Mouse (Mus musculus) liver, adult 2 months (tissue): ENCODE results near the gene Troap. TPM values are rescaled to one million over a fixed set of nuclear protein-coding genes. Genes with fewer than 3 reads are reported as not detected.
A peak's percentile ranks its signal among the peaks of the same experiment; 100 is the strongest.

Experiments used
- DNase-seq: peaks from one replicate; pipeline ENCODE4 v3.0.0-alpha.2; 2011; ENCODE audit warnings: low read depth, low spot score; ENCODE audit errors: extremely low read depth
- H3K27ac ChIP-seq: fragments of 200-500 bp; replicated peaks from 2 replicates; pipeline ENCODE4 v1.5.1; 2012; ENCODE audit warnings: low read depth, mild to moderate bottlenecking, control low read depth, inconsistent platforms, low read length; ENCODE audit not compliant: insufficient read depth
- H3K27me3 ChIP-seq: fragments of 200-500 bp; 2 replicates; pipeline ENCODE4 v1.6.1; 2012; ENCODE audit warnings: mild to moderate bottlenecking, moderate library complexity, low read length, inconsistent platforms; ENCODE audit not compliant: control insufficient read depth, insufficient read depth
- H3K36me3 ChIP-seq: fragments of 200-500 bp; 2 replicates; pipeline ENCODE4 v1.6.1; 2012; ENCODE audit warnings: low read length, inconsistent platforms; ENCODE audit not compliant: control insufficient read depth, insufficient read depth
- H3K4me1 ChIP-seq: fragments of 200-500 bp; 2 replicates; pipeline ENCODE4 v1.6.1; 2011; ENCODE audit warnings: low read length; ENCODE audit not compliant: control insufficient read depth, insufficient read depth
- H3K4me3 ChIP-seq: fragments of 200-500 bp; 2 replicates; pipeline ENCODE4 v1.5.1; 2011; ENCODE audit warnings: low read depth, mild to moderate bottlenecking, control low read depth, low read length, moderate library complexity; ENCODE audit not compliant: insufficient read depth
- H3K79me2 ChIP-seq: fragments of 200-500 bp; 2 replicates; pipeline ENCODE4 v1.6.1; 2012; ENCODE audit warnings: inconsistent platforms, mild to moderate bottlenecking, low read length, moderate library complexity; ENCODE audit not compliant: control insufficient read depth, insufficient read depth
- H3K9ac ChIP-seq: fragments of 200-500 bp; 2 replicates; pipeline ENCODE4 v1.6.1; 2012; ENCODE audit warnings: low read depth, mild to moderate bottlenecking, control low read depth, inconsistent platforms, low read length
- CTCF ChIP-seq: fragments of 200-500 bp; IDR thresholded peaks from 2 replicates; pipeline ENCODE4 v1.5.1; 2011; ENCODE audit warnings: low read depth, low read length, control low read depth
- POLR2A ChIP-seq: fragments of 200-500 bp; IDR thresholded peaks from 2 replicates; pipeline ENCODE4 v1.6.1; 2011; ENCODE audit warnings: low read length, control low read depth; ENCODE audit not compliant: insufficient read depth; ENCODE audit errors: extremely low read depth
- WGBS: fragments of 180-500 bp; shearing (Covaris S2); methylation state at CpG from one replicate; pipeline ENCODE4 v1.1.7; 2018; 5-methylcytosine and 5-hydroxymethylcytosine counted together
- polyA plus RNA-seq: library from polyadenylated mRNA; depleted of rRNA; stranded (reverse); fragments of >200 nt; gene quantifications from 2 replicates; pipeline ENCODE4 v1.2.3, GENCODE M21; 2012
- total RNA-seq: library from RNA; depleted of rRNA; stranded (reverse); fragments of >200 nt; gene quantifications from 2 replicates; pipeline ENCODE4 v1.2.3, GENCODE M21; 2014

Gene Troap
- total and polyA plus RNA-seq, 2 experiments = not detected

- TF ChIP-seq POLR2A (no peak), CTCF (peak; percentile 83)
- H3K9ac ChIP-seq = peak overlapping the region; percentile 41; the same call in 1 of the 2 replicates
- H3K4me1 ChIP-seq = peaks cover 14% of the 10 kb centered on the region
- no peaks in the 10 kb centered on the region for H3K36me3 ChIP-seq
- WGBS = 2% methylated on average over 27 of the region's 27 CpGs
- H3K27ac ChIP-seq = no peak overlapping the region
- H3K4me3 ChIP-seq = peak overlapping the region; percentile 38; the same call in 1 of the 2 replicates
- no peaks in the 10 kb centered on the region for H3K79me2 ChIP-seq
- H3K27me3 ChIP-seq = peaks cover 4% of the 10 kb centered on the region; the same call in 1 of the 2 replicates
- DNase-seq = no peak
Observed at GRCm38 (mm10) chr15:99088292-99088691, 13.9 kb downstream of the Troap start.

- Histone ChIP-seq H3K4me1 (peaks cover 11% of the 10 kb centered on the region), H3K27ac (no peak overlapping the region), H3K4me3 (no peak overlapping the region), H3K9ac (no peak overlapping the region), H3K27me3 (peaks cover 4% of the 10 kb centered on the region; the same call in 1 of the 2 replicates), H3K36me3 (no peaks in the 10 kb centered on the region), H3K79me2 (no peaks in the 10 kb centered on the region)
- WGBS = 39% methylated on average over 14 of the region's 14 CpGs
- no peak for DNase-seq
- TF ChIP-seq POLR2A (no peak), CTCF (no peak)
Observed at GRCm38 (mm10) chr15:99089069-99089468, 14.7 kb downstream of the Troap start.

GRCm38 (mm10) chr15:99092870-99093269 lies 18.5 kb downstream of the Troap start, which contains the start of gene Dnajc22:
Gene Dnajc22, plus strand, starts transcription at chr15:99093170.
- H3K27ac ChIP-seq = no peak within 1 kb of the TSS; the same call in 1 of the 2 replicates
- H3K79me2 ChIP-seq = no peaks in the 10 kb centered on the region
- 89% methylated on average over 8 of the region's 8 CpGs for WGBS
- H3K27me3 ChIP-seq = no peaks in the 10 kb centered on the region
- H3K4me3 ChIP-seq = peak within 1 kb of the TSS; percentile 54
- H3K4me1 ChIP-seq = peaks cover 15% of the 10 kb centered on the region
- DNase-seq = no peak
- peak within 1 kb of the TSS; percentile 34 for H3K9ac ChIP-seq
- H3K36me3 ChIP-seq = no peaks in the 10 kb centered on the region
- TF ChIP-seq CTCF (no peak), POLR2A (no peak)

GRCm38 (mm10) chr15:99093291-99094258 lies 19.2 kb downstream of the Troap start:
- no peak for DNase-seq
- Histone ChIP-seq H3K27me3 (no peaks in the 10 kb centered on the region), H3K36me3 (no peaks in the 10 kb centered on the region), H3K4me3 (peak overlapping the region; percentile 54), H3K9ac (peak overlapping the region; percentile 34), H3K27ac (no peak overlapping the region), H3K79me2 (no peaks in the 10 kb centered on the region), H3K4me1 (peaks cover 18% of the 10 kb centered on the region)
- WGBS = 16% methylated on average over 56 of the region's 56 CpGs
- peak; percentile 63 for TF ChIP-seq CTCF
- no peak for TF ChIP-seq POLR2A

GRCm38 (mm10) chr15:99094631-99095270 lies 20.4 kb downstream of the Troap start:
- H3K4me1 ChIP-seq = peaks cover 22% of the 10 kb centered on the region

More at GRCm38 (mm10) chr15:99094631-99095270, 20.4 kb downstream of the Troap start:
- H3K27ac ChIP-seq = no peak overlapping the region
- no peak overlapping the region for H3K4me3 ChIP-seq
- no peaks in the 10 kb centered on the region for H3K36me3 ChIP-seq
- no peaks in the 10 kb centered on the region for H3K27me3 ChIP-seq
- TF ChIP-seq POLR2A (no peak), CTCF (no peak)
- no peak for DNase-seq
- WGBS = 30% methylated on average over 27 of the region's 27 CpGs
- no peaks in the 10 kb centered on the region for H3K79me2 ChIP-seq
- no peak overlapping the region for H3K9ac ChIP-seq
